Mouse (Mus musculus) forebrain, embryonic 16.5 days (tissue): Measurements from ENCODE around the gene Cox17. TPM values are rescaled to one million over a fixed set of nuclear protein-coding genes. Genes with fewer than 3 reads are reported as not detected.
A peak's percentile ranks its signal among the peaks of the same experiment; 100 is the strongest.
"Not testable (repeated sequence)": the region's sequence is repeated elsewhere in the genome, so short reads cannot be mapped to it uniquely, and the experiment has no call there.

Source experiments
- ATAC-seq: fragments of 200-750 bp; cut with Nextera tagmentation; 2 replicates; pipeline ENCODE4 v1.8.0; 2017; ENCODE audit warnings: mild to moderate bottlenecking, moderate library complexity
- H3K27ac ChIP-seq: fragments of 300-500 bp; sonication (generic); 2 replicates; pipeline ENCODE4 v1.5.1; 2014; ENCODE audit warnings: low read length, control low read depth
- H3K27me3 ChIP-seq: fragments of 300-500 bp; sonication (generic); replicated peaks from 2 replicates; pipeline ENCODE4 v1.6.1; 2014; ENCODE audit warnings: low read length; ENCODE audit not compliant: control insufficient read depth, insufficient read depth
- H3K36me3 ChIP-seq: fragments of 300-500 bp; sonication (generic); 2 replicates; pipeline ENCODE4 v1.6.1; 2014; ENCODE audit not compliant: control insufficient read depth, insufficient read depth
- H3K4me1 ChIP-seq: fragments of 300-500 bp; sonication (generic); replicated peaks from 2 replicates; pipeline ENCODE4 v1.6.1; 2014; ENCODE audit warnings: low read length; ENCODE audit not compliant: control insufficient read depth, insufficient read depth
- H3K4me2 ChIP-seq: fragments of 300-500 bp; sonication (generic); 2 replicates; pipeline ENCODE4 v1.6.1; 2014; ENCODE audit warnings: mild to moderate bottlenecking, low read length, control low read depth
- H3K4me3 ChIP-seq: fragments of 300-500 bp; sonication (generic); replicated peaks from 2 replicates; pipeline ENCODE4 v1.5.1; 2014; ENCODE audit warnings: mild to moderate bottlenecking, low read length, control low read depth
- H3K9ac ChIP-seq: fragments of 300-500 bp; sonication (generic); replicated peaks from 2 replicates; pipeline ENCODE4 v1.6.1; 2014; ENCODE audit warnings: low read depth, low read length, control low read depth
- H3K9me3 ChIP-seq: fragments of 300-500 bp; sonication (generic); 2 replicates; pipeline ENCODE4 v1.6.1; 2016; ENCODE audit warnings: low read length; ENCODE audit not compliant: control insufficient read depth
- WGBS: fragments of 180-500 bp; shearing (Covaris S2); extraction: QIAGEN DNeasy Blood & Tissue Kit; methylation state at CpG from one replicate; pipeline ENCODE4 v1.1.7; 2014; 5-methylcytosine and 5-hydroxymethylcytosine counted together
- polyA plus RNA-seq: library from polyadenylated mRNA; unstranded; fragments of >200 nt; fragmentation: Nextera tagmentation; extraction: Ambion mirVana; gene quantifications from 2 replicates; pipeline ENCODE4 v1.2.1, GENCODE M21; 2015

Cox17 gene
- polyA plus RNA-seq, 1 experiment from 2014 or later: 88.6 TPM

GRCm38 (mm10) chr16:38319087-38319486 is 27.7 kb upstream of the Cox17 start:
- WGBS: 90% methylated on average over 4 of the region's 4 CpGs
- no peaks in the 10 kb centered on the region for H3K27me3 ChIP-seq
- H3K4me2 ChIP-seq: no peak overlapping the region
- ATAC-seq: no peak
- no peak overlapping the region for H3K4me3 ChIP-seq
- H3K27ac ChIP-seq: no peak overlapping the region
- H3K4me1 ChIP-seq: no peaks in the 10 kb centered on the region
- no peak overlapping the region for H3K9ac ChIP-seq
- H3K36me3 ChIP-seq: no peaks in the 10 kb centered on the region
- no peaks in the 10 kb centered on the region for H3K9me3 ChIP-seq

DNA sequence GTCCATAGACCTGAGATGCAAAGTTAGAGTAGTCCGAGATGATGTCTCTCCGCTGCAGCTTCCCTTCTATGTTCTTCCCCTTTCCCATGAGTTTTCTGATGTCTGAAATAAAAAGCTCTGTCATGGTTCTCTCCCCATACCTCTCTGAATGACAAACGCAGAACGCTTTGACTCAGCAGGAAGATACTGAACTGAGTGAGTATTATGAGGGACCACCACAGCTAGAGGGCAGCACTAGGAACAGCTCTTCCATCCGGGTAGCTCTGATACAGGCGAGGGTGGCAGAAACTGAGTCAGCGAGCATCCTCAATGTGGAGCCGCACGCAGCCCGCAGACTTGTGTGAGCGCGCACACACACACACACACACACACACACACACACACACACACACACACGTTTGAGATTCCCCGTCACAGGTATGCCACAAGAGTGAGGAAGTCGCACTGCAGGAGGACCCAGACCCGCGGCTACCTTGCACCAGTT is 25.3 kb upstream of the Cox17 start:
- Histone ChIP-seq H3K4me2 (peak overlapping the region; percentile 48), H3K9ac (0 out of 2 replicates have a peak overlapping the region, but pooled peaks have one; percentile 45), H3K4me3 (peak overlapping the region; percentile 25), H3K9me3 (no peaks in the 10 kb centered on the region), H3K27ac (no peak overlapping the region), H3K4me1 (no peaks in the 10 kb centered on the region), H3K36me3 (no peaks in the 10 kb centered on the region), H3K27me3 (no peaks in the 10 kb centered on the region)
- 23% methylated on average over 17 of the region's 17 CpGs for WGBS
- peak; percentile 93 for ATAC-seq

GRCm38 (mm10) chr16:38324311-38324710 is 22.5 kb upstream of the Cox17 start:
- no peak overlapping the region for H3K4me3 ChIP-seq
- no peak overlapping the region for H3K4me2 ChIP-seq
- no peak overlapping the region for H3K27ac ChIP-seq
- WGBS: 95% methylated on average over 15 of the region's 15 CpGs
- no peak overlapping the region for H3K9ac ChIP-seq
- no peaks in the 10 kb centered on the region for H3K36me3 ChIP-seq
- no peaks in the 10 kb centered on the region for H3K9me3 ChIP-seq
- no peaks in the 10 kb centered on the region for H3K27me3 ChIP-seq
- no peak for ATAC-seq
- H3K4me1 ChIP-seq: no peaks in the 10 kb centered on the region

DNA sequence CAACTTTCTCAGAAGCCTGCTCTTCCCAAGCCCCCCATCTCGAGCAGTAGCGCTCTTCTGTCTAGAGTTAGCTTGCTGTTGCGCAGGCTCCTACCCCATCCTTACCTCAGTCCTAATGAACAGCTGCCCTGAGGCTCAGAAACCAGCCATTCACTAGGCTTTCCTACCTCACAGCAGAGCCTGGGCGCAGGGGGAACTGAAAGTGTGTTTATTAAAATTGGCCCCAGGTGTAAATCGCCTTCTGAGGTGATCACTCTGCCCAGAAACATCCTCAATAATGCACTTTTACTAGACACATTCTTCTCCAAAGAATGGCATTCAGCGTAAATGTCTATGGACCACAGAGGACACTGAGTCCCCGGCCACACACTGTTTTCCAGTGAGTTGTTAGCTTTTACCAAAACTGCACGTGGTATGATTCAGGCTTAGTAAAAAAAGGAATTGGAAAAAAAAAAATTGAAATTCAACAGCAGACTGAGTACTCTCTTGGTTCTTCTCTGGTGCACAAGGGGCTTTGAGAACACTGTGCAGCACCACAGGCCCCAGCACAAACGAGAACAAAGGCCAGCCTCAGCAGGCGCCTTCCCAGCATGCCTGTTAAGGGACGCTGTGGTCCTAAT is 19.9 kb upstream of the Cox17 start:
- Histone ChIP-seq H3K36me3 (no peaks in the 10 kb centered on the region), H3K9ac (no peak overlapping the region), H3K4me3 (no peak overlapping the region), H3K27ac (no peak overlapping the region), H3K4me1 (no peaks in the 10 kb centered on the region), H3K9me3 (no peaks in the 10 kb centered on the region), H3K4me2 (no peak overlapping the region), H3K27me3 (no peaks in the 10 kb centered on the region)
- WGBS: 79% methylated on average over 11 of the region's 11 CpGs
- ATAC-seq: no peak

DNA sequence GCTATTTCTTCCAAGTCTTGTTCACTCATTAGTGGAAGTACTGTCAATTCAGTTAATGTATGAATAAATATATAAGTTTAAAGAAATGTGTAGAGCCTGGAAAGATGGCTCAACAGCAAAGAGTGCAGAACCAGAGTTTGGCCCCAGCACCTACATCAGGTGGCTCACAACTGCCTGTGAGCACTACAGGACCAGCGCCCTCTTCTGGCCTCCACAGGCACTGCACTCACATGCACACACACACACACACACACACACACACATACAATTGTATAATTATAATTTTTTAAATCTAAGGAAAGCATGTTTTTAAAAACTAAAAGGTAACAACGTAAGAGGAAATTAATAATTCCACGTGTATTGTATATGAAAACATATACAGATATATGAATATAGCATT is 17.5 kb upstream of the Cox17 start:
- no peak overlapping the region for H3K4me2 ChIP-seq
- ATAC-seq: no peak
- no peak overlapping the region for H3K9ac ChIP-seq
- H3K36me3 ChIP-seq: no peaks in the 10 kb centered on the region
- no peaks in the 10 kb centered on the region for H3K9me3 ChIP-seq
- no peaks in the 10 kb centered on the region for H3K4me1 ChIP-seq
- 91% methylated on average over 3 of the region's 3 CpGs for WGBS
- no peaks in the 10 kb centered on the region for H3K27me3 ChIP-seq
- no peak overlapping the region for H3K4me3 ChIP-seq
- no peak overlapping the region for H3K27ac ChIP-seq

DNA sequence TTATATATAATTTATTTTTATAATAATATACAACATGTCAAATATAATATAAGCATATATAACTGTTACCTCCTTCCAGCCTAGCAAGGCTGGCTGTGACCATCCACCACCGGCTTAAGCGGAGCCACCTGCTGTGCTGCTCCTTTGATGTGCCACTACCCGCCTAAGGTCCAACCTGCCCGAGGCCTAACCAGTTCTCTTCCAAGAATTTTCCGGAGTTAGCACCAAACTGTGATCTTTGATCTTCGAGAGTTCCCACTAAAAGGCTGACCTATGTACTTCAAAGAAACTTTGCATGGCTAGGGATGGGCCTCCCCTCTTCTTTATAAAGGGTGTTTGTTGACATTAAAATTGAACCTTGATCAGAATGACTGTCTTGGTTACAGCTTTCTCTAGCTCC is 12.4 kb upstream of the Cox17 start:
- 38% methylated on average over 6 of the region's 6 CpGs for WGBS
- Histone ChIP-seq H3K4me1 (no peaks in the 10 kb centered on the region), H3K9me3 (no peaks in the 10 kb centered on the region), H3K27me3 (no peaks in the 10 kb centered on the region), H3K27ac (no peak overlapping the region), H3K4me3 (no peak overlapping the region), H3K36me3 (no peaks in the 10 kb centered on the region), H3K9ac (no peak overlapping the region), H3K4me2 (no peak overlapping the region)
- no peak for ATAC-seq

- H3K4me2 ChIP-seq, H3K27ac ChIP-seq, H3K36me3 ChIP-seq, H3K9ac ChIP-seq, ATAC-seq, H3K9me3 ChIP-seq, H3K4me3 ChIP-seq, H3K4me1 ChIP-seq, H3K27me3 ChIP-seq: not testable (repeated sequence)
- 91% methylated on average over 4 of the region's 4 CpGs for whole genome bisulfite sequencing
Measured at GRCm38 (mm10) chr16:38338077-38338476, 8.7 kb upstream of the Cox17 start.

DNA sequence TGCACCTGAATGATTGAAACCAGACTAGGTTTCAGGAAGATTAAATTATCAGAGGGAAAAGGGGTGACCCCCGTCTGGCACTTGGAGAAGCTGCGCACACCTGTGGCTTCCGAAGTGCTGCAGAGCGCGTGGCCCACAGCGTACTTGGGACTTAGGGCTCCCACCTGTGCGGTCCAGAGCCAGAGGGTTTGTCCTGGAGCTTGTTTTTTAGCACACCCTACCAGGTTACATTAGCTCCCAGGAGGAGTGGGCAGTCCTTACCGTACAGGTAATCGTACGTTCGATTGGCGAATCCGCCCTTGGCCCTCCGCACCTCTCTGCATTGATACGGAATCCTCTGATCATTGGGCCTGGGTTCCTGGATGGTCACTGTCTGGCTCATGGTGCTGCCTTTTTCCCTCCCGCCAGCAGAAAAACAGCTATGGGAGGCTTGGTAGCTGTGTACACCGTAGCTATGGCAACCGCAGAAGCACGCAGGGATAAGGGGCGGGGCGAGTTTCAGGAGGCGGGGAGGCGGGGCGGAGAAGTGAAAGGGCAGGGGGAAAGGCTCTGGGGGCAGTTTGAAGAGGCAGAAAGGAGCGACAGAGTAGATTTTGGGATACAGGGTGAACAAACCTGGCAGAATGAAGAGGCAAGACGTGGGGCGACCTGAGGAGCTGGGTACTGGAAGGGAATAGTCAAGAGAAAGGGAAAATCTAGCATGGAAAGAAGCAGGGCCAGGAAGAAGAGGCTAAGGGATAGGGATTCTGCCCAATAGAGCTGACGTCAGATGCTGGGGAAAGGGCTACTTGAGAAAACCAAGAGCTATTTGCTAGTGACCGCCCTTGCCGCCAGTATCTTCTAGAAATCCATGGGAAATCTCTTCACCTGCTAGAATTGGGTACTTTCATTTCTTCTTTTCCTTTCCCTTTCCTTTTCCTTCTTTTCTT is 5.1 kb upstream of the Cox17 start, which contains the start of gene Maats1:
Gene Maats1 (minus strand): TSS at position 748 of the 929 bp plus-strand sequence.
- Histone ChIP-seq H3K36me3 (no peaks in the 10 kb centered on the region), H3K4me2 (peak within 1 kb of the TSS; percentile 61), H3K4me3 (peak within 1 kb of the TSS; percentile 43), H3K4me1 (peaks cover 10% of the 10 kb centered on the region), H3K27ac (no peak within 1 kb of the TSS), H3K27me3 (no peaks in the 10 kb centered on the region), H3K9me3 (no peaks in the 10 kb centered on the region), H3K9ac (peak within 1 kb of the TSS; percentile 41)
- ATAC-seq: peak; percentile 93
- 7% methylated on average over 30 of the region's 30 CpGs for WGBS

GRCm38 (mm10) chr16:38344941-38345725 is 1.7 kb upstream of the Cox17 start:
- WGBS: 80% methylated on average over 3 of the region's 3 CpGs

More at GRCm38 (mm10) chr16:38344941-38345725, 1.7 kb upstream of the Cox17 start:
- no peaks in the 10 kb centered on the region for H3K9me3 ChIP-seq
- ATAC-seq: no peak
- no peak overlapping the region for H3K27ac ChIP-seq
- H3K4me1 ChIP-seq: peaks cover 18% of the 10 kb centered on the region
- H3K9ac ChIP-seq: no peak overlapping the region
- no peak overlapping the region for H3K4me3 ChIP-seq
- no peak overlapping the region for H3K4me2 ChIP-seq
- H3K27me3 ChIP-seq: no peaks in the 10 kb centered on the region
- H3K36me3 ChIP-seq: peaks cover 4% of the 10 kb centered on the region
